Mouse (Mus musculus) embryonic facial prominence, embryonic 11.5 days (tissue): ENCODE data around the gene Nipbl. TPM values are rescaled to one million over a fixed set of nuclear protein-coding genes. Genes with fewer than 3 reads are reported as not detected.

Source experiments
- ATAC-seq: fragments of 200-750 bp; cut with Nextera tagmentation; replicated peaks from 2 replicates; pipeline ENCODE4 v1.8.0; 2017; ENCODE audit warnings: low read depth; ENCODE audit not compliant: insufficient number of reproducible peaks, low FRiP score, low TSS enrichment
- DNase-seq: peaks from one replicate; pipeline ENCODE4 v3.0.0-alpha.2; 2015; ENCODE audit warnings: low spot score
- H3K27ac ChIP-seq: fragments of 300-500 bp; sonication (generic); replicated peaks from 2 replicates; pipeline ENCODE4 v1.5.1; 2014; ENCODE audit warnings: mild to moderate bottlenecking, low read depth, low read length, control low read depth
- H3K27me3 ChIP-seq: fragments of 300-500 bp; sonication (generic); 2 replicates; pipeline ENCODE4 v1.6.1; 2014; ENCODE audit warnings: mild to moderate bottlenecking, low read length, moderate library complexity, mixed read lengths; ENCODE audit not compliant: control insufficient read depth, insufficient read depth
- H3K36me3 ChIP-seq: fragments of 300-500 bp; sonication (generic); replicated peaks from 2 replicates; pipeline ENCODE4 v1.6.1; 2014; ENCODE audit warnings: low read depth, mild to moderate bottlenecking, low read length, moderate library complexity, mixed read lengths; ENCODE audit not compliant: control insufficient read depth, insufficient read depth
- H3K4me1 ChIP-seq: fragments of 300-500 bp; sonication (generic); 2 replicates; pipeline ENCODE4 v1.6.1; 2014; ENCODE audit warnings: low read length, mixed read lengths; ENCODE audit not compliant: control insufficient read depth, insufficient read depth
- H3K4me2 ChIP-seq: fragments of 300-500 bp; sonication (generic); 2 replicates; pipeline ENCODE4 v1.6.1; 2014; ENCODE audit warnings: low read depth, mild to moderate bottlenecking, control low read depth, low read length, moderate library complexity
- H3K4me3 ChIP-seq: fragments of 300-500 bp; sonication (generic); 2 replicates; pipeline ENCODE4 v1.5.1; 2014; ENCODE audit warnings: low read depth, low read length, control low read depth
- H3K9ac ChIP-seq: fragments of 300-500 bp; sonication (generic); replicated peaks from 2 replicates; pipeline ENCODE4 v1.6.1; 2014; ENCODE audit warnings: mild to moderate bottlenecking, control low read depth, low read length
- H3K9me3 ChIP-seq: fragments of 300-500 bp; sonication (generic); replicated peaks from 2 replicates; pipeline ENCODE4 v1.6.1; 2016; ENCODE audit warnings: mild to moderate bottlenecking, low read length, inconsistent platforms, mixed read lengths; ENCODE audit not compliant: control insufficient read depth
- WGBS: fragments of 180-500 bp; shearing (Covaris S2); extraction: QIAGEN DNeasy Blood & Tissue Kit; methylation state at CpG from one replicate; pipeline ENCODE4 v1.1.7; 2014; 5-methylcytosine and 5-hydroxymethylcytosine counted together
- polyA plus RNA-seq: library from polyadenylated mRNA; unstranded; fragments of >200 nt; fragmentation: Nextera tagmentation; extraction: Ambion mirVana; gene quantifications from 2 replicates; pipeline ENCODE4 v1.2.1, GENCODE M21; 2014

Gene Nipbl
- polyA plus RNA-seq, 1 experiment from 2014 or later, result 23.5 TPM

GRCm38 (mm10) chr15:8442761-8443160, 1.5 kb downstream of the Nipbl start:
- no peak for ATAC-seq
- 2% methylated on average over 6 of the region's 6 CpGs for WGBS

GRCm38 (mm10) chr15:8442156-8442555, 2.1 kb downstream of the Nipbl start:
- H3K4me1 ChIP-seq, result no peaks in the 10 kb centered on the region; the same call in 1 of the 2 replicates
- no peak overlapping the region for H3K27ac ChIP-seq
- H3K4me2 ChIP-seq, result peak overlapping the region; percentile 79
- no peaks in the 10 kb centered on the region for H3K27me3 ChIP-seq
- peak overlapping the region; percentile 97 for H3K4me3 ChIP-seq
- no peaks in the 10 kb centered on the region for H3K9me3 ChIP-seq
- peak overlapping the region; percentile 62 for H3K9ac ChIP-seq
- ATAC-seq (no peak), DNase-seq (peak; percentile 67)
- no peaks in the 10 kb centered on the region for H3K36me3 ChIP-seq
- WGBS, result 2% methylated on average over 11 of the region's 11 CpGs

More at GRCm38 (mm10) chr15:8442761-8443160, 1.5 kb downstream of the Nipbl start:
- no peaks in the 10 kb centered on the region for H3K36me3 ChIP-seq
- peak overlapping the region; percentile 97 for H3K4me3 ChIP-seq
- no peaks in the 10 kb centered on the region for H3K27me3 ChIP-seq
- H3K27ac ChIP-seq, result no peak overlapping the region
- no peaks in the 10 kb centered on the region; the same call in 1 of the 2 replicates for H3K4me1 ChIP-seq
- peak overlapping the region; percentile 62 for H3K9ac ChIP-seq
- H3K9me3 ChIP-seq, result no peaks in the 10 kb centered on the region
- peak overlapping the region; percentile 79 for H3K4me2 ChIP-seq
- peak; percentile 18 for DNase-seq

DNA sequence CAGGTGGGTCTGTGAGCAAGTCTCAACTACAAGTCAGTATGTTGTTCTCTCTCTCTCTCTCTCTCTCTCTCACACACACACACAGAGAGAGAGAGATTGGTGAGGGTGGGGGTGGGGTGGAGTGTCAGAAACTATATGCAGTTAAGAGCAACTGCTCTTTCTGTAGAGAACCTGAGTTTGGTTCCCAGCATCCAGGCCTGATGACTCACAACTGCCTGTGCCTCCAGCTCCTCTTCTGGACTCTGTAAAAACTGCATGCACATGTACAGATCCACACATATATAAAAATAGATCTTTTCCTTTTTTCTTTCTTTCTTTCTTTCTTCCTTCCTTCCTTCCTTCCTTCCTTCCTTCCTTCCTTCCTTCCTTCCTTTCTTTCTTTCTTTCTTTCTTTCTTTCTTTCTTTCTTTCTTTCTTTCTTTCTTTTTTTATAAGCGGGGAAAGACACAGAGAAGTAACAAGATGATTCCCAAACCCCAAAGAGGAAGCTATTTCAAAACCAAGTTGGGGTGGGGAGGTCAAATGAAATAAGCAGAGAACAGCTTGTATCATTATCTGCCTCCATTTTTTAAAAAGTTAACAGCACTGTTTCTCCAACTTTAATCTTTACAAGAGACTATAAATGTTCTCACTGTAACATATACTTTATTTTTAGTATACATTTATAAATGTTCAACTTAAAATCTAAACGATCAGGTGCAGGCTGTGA, 10.9 kb downstream of the Nipbl start:
- ATAC-seq (no peak), DNase-seq (no peak)
- Histone ChIP-seq H3K36me3 (no peaks in the 10 kb centered on the region), H3K27ac (no peak overlapping the region), H3K9me3 (no peaks in the 10 kb centered on the region), H3K4me1 (no peaks in the 10 kb centered on the region), H3K4me2 (no peak overlapping the region), H3K4me3 (no peak overlapping the region), H3K9ac (no peak overlapping the region), H3K27me3 (no peaks in the 10 kb centered on the region)
- 77% methylated on average over 2 of the region's 2 CpGs for WGBS

GRCm38 (mm10) chr15:8432534-8432933, 11.7 kb downstream of the Nipbl start:
- DNase-seq, result no peak
- ATAC-seq, result no peak
- H3K9me3 ChIP-seq, result no peaks in the 10 kb centered on the region
- no peaks in the 10 kb centered on the region for H3K4me1 ChIP-seq
- no peak overlapping the region for H3K4me3 ChIP-seq
- H3K27me3 ChIP-seq, result no peaks in the 10 kb centered on the region
- H3K9ac ChIP-seq, result no peak overlapping the region
- WGBS, result 95% methylated on average over 2 of the region's 2 CpGs
- no peak overlapping the region for H3K27ac ChIP-seq
- no peaks in the 10 kb centered on the region for H3K36me3 ChIP-seq
- H3K4me2 ChIP-seq, result no peak overlapping the region

GRCm38 (mm10) chr15:8429502-8429901, 14.8 kb downstream of the Nipbl start:
- no peak overlapping the region for H3K4me3 ChIP-seq
- DNase-seq (no peak), ATAC-seq (no peak)
- H3K4me2 ChIP-seq, result no peak overlapping the region
- H3K36me3 ChIP-seq, result no peaks in the 10 kb centered on the region
- no peak overlapping the region for H3K9ac ChIP-seq
- H3K4me1 ChIP-seq, result no peaks in the 10 kb centered on the region
- H3K9me3 ChIP-seq, result no peaks in the 10 kb centered on the region
- 83% methylated on average over 5 of the region's 5 CpGs for WGBS
- H3K27me3 ChIP-seq, result no peaks in the 10 kb centered on the region
- H3K27ac ChIP-seq, result no peak overlapping the region

DNA sequence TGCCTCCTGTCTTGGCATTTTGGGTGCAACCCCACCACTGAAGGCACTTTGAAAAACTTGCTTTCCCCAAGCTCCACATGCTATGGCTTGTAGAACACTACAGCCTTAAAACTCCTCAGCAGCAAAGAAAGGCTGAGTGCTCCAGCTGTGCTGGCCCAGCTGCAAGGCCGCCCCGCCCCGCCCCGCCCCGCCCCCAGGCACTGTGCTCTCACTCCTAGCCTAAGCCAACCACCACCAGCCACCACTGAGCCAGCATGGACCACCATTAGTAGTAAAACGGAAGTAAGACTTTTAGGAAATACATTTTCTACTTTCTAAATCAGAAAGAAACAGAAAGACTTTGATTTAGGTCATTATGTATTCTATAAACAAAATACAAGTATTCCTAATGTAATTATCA, 23.4 kb downstream of the Nipbl start:
- H3K9me3 ChIP-seq, result no peaks in the 10 kb centered on the region
- H3K4me1 ChIP-seq, result no peaks in the 10 kb centered on the region
- no peak overlapping the region for H3K27ac ChIP-seq
- H3K4me3 ChIP-seq, result no peak overlapping the region
- no peak for DNase-seq
- no peaks in the 10 kb centered on the region for H3K27me3 ChIP-seq
- ATAC-seq, result no peak
- H3K36me3 ChIP-seq, result no peaks in the 10 kb centered on the region
- no peak overlapping the region for H3K9ac ChIP-seq
- H3K4me2 ChIP-seq, result no peak overlapping the region
- WGBS, result 12% methylated on average over 6 of the region's 6 CpGs

DNA sequence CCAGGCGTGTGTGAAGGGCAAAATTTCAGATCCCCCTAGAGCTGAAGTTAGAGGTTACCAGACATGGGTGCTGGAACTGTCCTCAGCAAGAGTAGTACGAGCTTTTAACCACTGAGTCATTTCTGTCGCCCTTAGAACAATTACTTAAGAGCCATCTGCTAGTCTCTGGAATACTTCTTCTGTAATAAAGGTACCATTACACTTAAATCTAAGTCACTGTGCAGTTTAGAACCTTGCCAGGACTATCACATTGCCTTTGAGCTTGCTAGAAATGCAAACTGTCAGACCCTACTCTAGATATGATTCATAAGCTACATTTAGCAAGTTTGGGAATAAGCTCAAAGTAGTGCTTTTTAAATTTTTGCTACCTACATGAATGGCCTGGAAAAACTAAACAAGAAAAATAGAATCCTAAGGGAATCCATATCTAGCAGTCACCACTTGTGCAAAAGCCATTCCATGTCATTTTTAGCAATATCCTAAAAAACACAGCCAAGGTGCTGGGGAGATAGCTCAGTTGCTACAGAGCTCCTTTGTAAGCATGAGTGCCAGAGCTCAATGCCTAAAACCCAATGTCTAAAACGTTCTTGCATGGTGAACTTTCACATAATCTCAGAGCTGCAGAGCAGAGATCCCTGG, 27.6 kb downstream of the Nipbl start:
- Histone ChIP-seq H3K36me3 (no peaks in the 10 kb centered on the region), H3K27me3 (no peaks in the 10 kb centered on the region), H3K4me1 (no peaks in the 10 kb centered on the region), H3K4me2 (no peak overlapping the region), H3K9me3 (no peaks in the 10 kb centered on the region), H3K9ac (no peak overlapping the region), H3K4me3 (no peak overlapping the region), H3K27ac (no peak overlapping the region)
- DNase-seq, result no peak
- 80% methylated on average over 4 of the region's 4 CpGs for WGBS
- no peak for ATAC-seq

GRCm38 (mm10) chr15:8413356-8413755, 30.9 kb downstream of the Nipbl start:
- no peaks in the 10 kb centered on the region for H3K4me1 ChIP-seq
- no peak overlapping the region for H3K4me3 ChIP-seq
- no peaks in the 10 kb centered on the region for H3K36me3 ChIP-seq
- H3K27ac ChIP-seq, result no peak overlapping the region
- H3K9ac ChIP-seq, result no peak overlapping the region
- ATAC-seq, result no peak
- H3K4me2 ChIP-seq, result no peak overlapping the region
- no peaks in the 10 kb centered on the region for H3K27me3 ChIP-seq
- H3K9me3 ChIP-seq, result no peaks in the 10 kb centered on the region
- 80% methylated on average over 3 of the region's 3 CpGs for WGBS
- no peak for DNase-seq
